Mouse (Mus musculus): Measurements from ENCODE around the gene Efna3.
A peak's percentile ranks its signal among the peaks of the same experiment; 100 is the strongest.

The Efna3 gene

GRCm38 (mm10) chr3:89322514-89323165, at the start of gene Efna3:
Gene Efna3, minus strand, starts transcription at chr3:89322965.
- peak; percentile 53 for DNase-seq (ENCODE audit: low read depth)

DNA sequence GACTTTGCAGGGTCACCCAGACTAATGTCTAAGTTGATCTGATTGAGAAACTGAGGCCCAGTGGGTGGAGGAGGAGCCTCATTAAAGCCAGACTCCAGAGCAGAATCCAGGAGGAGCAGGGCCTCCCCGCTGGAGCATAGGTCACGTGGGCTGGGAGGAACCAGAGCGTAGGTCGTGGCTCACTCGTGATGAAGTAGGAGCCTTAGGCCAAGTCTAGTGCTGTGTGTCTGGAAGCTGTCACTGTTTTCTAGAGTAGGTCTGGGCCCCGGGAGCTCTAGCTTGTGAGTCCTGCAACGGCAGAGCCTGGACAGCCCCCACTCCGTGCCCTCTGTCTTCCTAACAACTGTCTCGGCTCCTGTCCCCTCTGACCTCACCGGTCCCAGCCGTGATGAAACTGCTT, 44.6 kb upstream of the Efna3 start:
- DNase-seq (ENCODE audit: low read depth) = no peak

- DNase-seq (ENCODE audit: low read depth) = no peak
Measured at GRCm38 (mm10) chr3:89365486-89366414, 43.0 kb upstream of the Efna3 start.

- no peak for DNase-seq (ENCODE audit: low read depth)
Measured at GRCm38 (mm10) chr3:89365153-89365485, 42.4 kb upstream of the Efna3 start, which contains the start of gene Dcst1. Gene Dcst1, minus strand, starts transcription at chr3:89365253.

- DNase-seq (ENCODE audit: low read depth) = no peak
Measured at GRCm38 (mm10) chr3:89364631-89365030, 41.9 kb upstream of the Efna3 start.

DNA sequence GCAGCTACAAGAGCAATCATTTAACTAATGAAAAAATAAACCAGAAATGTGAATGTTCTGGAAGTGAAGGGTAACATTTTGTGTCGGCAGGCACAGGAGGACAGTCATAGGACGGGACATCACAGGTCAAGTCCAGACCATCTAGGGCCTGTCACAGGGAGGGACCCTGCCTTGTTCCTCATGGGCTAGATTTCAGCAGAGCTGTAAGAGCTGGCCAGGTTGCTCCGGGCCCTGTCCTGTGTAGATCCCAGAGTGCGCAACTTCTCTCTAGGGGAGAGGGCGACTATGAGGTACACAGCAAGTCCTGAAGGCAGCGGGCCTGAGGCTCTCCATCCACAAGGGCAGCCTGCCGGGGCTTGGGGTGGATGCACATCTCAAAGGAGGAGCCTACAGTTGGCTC, 38.9 kb upstream of the Efna3 start, which contains the start of gene Dcst2:
Gene Dcst2 (plus strand): TSS at position 301 of the 400 bp plus-strand sequence.
- no peak for DNase-seq (ENCODE audit: low read depth)

DNA sequence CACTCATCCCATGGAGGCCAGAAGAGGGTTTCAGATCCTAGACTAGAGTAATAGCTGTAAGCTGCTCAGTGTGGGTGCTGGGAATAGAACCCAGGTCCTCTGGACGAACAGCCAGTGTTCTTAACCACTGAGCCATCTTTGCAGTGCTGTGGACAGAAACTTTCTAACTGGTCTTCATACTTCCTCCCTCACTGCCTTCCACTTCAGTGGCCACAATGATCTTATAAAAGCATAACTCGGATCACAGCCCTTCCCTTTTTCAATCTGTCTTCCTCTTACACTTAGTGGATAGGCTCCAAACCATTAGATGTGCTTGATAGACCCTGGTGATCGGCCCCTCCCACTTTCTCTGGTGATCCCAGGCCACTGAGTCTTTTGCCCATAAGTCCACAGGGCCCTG, 37.5 kb upstream of the Efna3 start:
- DNase-seq (ENCODE audit: low read depth) = no peak

DNA sequence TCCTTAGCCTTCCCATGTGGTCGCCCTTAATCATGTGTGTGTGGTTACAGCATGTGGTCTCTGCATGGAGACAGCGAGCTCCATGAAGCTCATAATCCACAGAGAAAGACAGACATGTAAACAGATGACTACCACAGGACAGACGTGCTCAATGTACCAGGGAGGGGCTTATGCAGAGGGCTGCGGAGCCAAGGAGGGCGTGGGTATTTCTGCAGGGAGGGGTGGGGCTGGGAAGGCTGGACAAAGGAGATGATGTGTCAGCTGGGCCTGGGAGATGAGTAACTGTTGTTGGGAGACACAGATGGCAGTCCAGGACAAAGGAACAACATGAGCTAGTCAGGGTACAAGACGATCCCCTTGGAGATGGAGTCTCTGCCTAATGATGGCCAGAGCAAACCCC, 36.9 kb upstream of the Efna3 start:
- DNase-seq (ENCODE audit: low read depth) = no peak

- no peak for DNase-seq (ENCODE audit: low read depth)
Measured at GRCm38 (mm10) chr3:89356029-89356428, 33.3 kb upstream of the Efna3 start.

DNA sequence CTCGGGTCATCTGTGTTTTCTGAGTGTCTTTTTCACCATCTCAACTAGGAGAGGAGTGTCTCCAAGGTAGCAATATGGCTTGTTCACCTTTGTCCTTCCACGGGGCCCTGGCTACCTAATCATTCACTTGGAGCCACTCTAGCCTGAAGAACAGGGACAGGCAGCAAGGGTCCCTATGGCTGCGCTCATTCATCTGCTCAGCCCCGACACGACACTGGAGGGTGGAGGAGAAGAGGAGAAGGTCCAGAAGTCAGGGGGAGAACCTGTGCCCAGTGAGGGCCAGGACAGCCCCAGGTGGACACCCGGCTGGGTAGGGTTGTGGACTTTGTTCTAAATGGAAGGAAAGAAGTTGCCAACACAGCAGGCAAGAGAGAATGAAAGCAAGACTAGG, 32.7 kb upstream of the Efna3 start:
- no peak for DNase-seq (ENCODE audit: low read depth)

- peak; percentile 91 for DNase-seq (ENCODE audit: low read depth)
Measured at GRCm38 (mm10) chr3:89354816-89355511, 32.2 kb upstream of the Efna3 start.

GRCm38 (mm10) chr3:89351271-89351670, 28.5 kb upstream of the Efna3 start:
- no peak for DNase-seq (ENCODE audit: low read depth)

DNA sequence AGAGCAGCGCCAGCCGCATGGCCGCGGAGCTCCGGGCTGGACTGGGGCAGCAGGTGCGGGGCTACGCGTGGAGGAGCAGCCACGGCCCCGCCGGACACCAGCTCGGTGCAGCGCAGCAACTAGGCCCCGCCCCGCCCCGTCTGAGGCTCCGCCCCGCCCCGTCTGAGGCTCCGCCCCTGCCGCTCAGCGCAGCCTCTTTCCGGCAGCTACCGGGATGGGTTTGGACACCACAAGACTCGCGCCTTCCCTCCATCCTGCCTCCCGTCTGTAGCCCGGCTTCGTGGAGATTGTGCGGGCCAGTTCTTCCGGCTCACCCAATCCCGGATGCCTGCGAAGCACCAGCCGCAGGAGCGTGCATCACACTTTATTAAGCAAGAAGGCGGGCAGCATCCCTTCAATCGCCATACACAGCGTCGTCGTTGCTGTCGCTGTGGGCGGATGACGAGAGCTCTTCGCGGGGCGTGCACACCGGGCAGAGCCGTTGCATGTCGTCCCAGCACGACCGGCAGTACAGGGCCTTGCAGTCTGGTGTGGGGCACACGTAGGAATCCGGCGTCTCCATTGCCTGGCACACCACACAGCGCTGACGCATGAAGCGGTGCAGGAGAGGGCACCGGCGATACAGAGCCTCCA, 27.2 kb upstream of the Efna3 start, which contains the start of gene Adam15:
Gene Adam15 (minus strand): TSS at position 128 of the 633 bp plus-strand sequence.
- DNase-seq (ENCODE audit: low read depth) = peak; percentile 93

DNA sequence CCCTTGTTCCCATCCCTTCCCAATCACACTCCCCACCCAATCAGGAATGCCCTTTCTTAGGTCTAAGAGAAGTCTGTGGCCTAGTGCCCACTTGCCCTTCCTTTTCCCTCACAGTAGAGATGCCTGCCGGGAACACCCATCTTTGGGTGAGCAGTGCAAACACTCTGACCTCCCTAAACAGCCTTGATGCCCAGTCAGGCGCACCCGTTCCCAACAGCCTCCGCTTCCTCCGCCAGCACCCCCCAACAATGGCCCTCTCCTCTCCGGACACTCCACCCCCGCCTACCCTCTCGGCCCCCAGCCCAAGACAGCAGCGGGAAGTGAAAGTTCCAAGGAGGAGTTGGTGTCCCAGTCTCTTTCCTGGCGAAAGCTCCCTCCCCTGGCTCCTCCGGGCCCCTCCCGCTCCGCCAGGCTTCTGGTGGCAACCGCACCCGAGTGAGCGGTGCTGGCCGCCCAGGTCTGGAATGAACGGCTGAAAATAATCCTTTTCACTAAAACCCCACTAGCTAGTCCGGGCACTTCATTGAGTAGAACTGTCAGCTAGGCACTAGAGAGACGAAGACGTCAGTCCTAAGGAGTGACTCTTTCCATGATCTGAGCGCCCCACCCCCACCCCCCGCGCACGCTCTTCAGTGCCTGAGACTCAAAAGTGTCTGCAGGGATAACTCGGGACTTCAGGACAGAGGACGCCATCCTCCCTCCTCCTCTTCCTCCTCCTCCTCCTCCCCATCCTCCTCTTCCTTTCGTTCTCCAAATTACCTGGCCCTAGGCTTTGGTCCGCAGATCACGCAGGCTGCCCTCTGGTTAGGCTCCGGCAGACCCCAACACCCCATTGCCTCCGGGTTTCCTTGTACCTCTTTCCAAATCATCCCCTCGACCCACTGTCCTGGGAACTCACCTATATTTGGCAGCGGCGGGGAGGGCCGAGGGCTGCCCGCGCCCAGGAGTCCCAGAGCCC, 26.4 kb upstream of the Efna3 start:
- DNase-seq (ENCODE audit: low read depth) = peak; percentile 70

DNA sequence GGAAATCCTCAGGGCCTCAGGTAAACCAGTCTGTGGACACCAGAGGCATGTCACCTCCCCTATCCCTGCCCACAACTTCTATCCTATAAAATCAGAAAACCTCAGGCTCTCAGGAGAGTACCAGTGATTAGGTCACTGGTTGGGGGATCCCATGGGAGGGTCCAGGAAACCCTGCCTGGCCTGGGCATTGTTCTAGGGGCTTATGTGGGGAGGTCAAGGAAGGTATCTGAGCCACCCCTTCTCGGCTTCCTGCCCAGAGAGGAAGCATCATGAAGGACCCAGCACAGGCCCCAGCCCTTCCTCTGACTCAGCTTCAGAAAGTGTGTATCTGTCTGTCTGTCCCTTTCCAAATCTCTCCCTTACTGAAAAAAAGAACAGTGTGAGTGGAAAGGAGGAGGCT, 25.2 kb upstream of the Efna3 start:
- DNase-seq (ENCODE audit: low read depth) = no peak

GRCm38 (mm10) chr3:89346815-89347540, 24.2 kb upstream of the Efna3 start:
- no peak for DNase-seq (ENCODE audit: low read depth)

DNA sequence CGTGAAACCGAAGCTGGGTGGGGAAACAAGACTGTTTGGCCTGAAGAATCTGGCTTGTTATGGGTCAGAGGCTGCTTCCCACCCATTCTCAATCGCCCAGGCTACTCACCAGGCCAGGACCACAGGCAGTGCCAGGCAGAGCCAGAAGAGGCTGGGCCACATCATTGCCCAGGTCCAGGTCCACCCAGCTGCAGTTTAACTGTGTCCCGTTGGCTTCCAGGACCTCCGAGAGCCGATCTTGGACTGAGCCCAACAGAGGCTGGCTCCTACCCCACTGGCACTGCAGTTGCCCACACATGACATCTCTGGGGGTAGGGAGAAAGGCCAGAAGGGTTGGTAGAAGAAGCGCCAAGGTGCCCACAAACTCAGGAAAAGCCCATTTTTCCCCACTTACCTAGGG, 20.5 kb upstream of the Efna3 start:
- DNase-seq (ENCODE audit: low read depth) = no peak

DNA sequence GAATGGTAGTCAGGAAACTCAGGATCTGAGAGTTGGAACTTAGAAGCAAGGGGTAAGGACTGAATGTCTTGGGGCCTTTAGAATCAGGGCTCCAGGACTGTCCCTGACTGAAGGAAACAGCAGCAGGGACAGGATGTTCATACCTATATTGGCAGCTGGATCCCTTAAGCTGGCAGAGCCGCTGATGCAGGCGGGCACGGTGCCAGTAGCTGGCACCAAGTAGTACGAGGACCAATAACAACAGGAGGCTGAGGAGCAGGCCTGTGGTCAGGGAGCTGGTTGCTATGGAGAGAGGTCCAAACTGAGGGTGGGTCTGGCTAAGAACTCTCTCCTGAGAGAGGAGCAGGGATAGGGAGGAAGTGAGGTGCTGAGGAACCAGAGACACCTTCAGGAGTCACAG, 19.0 kb upstream of the Efna3 start:
- no peak for DNase-seq (ENCODE audit: low read depth)

DNA sequence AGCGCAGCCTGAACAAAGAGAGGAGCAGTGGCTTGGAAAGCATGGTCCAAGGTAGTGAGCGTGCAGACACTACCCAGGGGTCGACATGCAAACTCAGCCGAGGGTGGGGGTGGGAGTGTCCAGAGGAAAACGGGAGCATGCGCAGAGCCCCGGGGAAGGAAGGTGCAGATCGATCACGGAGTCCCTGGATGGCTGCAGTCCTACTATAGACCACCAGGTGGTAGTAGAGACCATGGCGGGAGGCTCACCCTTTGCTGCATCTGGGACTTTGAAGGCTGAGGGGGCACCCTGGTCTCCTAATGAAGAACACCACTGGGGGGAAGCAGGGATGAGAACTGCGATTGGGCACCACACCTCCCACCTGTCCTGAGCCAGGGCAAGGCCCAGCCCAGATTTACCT, 17.7 kb upstream of the Efna3 start:
- DNase-seq (ENCODE audit: low read depth) = peak; percentile 89

DNA sequence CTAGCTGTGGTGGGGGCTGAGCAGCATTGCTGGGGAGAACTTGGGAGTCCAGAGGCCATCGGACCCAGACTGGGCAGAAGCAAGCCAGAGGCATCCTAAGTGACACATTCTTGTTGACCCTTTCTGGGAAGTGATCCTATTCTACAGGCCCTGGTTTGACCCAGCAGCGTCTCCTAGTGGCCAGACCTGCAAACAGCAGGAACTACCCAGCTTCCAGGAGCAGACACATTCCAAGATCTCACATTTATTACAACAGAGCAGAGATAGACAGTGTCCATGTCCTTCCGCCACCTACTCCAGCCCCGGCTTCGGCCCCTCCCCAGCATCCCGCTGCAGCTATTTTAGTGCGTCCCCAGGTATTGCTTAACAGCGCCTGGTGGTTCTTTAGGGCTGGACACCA, 16.7 kb upstream of the Efna3 start:
- peak; percentile 80 for DNase-seq (ENCODE audit: low read depth)
